Mouse (Mus musculus) E14TG2a.4 (cell line): Measurements from ENCODE around the gene Slc36a2.

Experiments
- CTCF ChIP-seq: conservative IDR thresholded peaks from 2 replicates; pipeline ENCODE4 v1.5.1; 2014; ENCODE audit warnings: low read length
- POU5F1 ChIP-seq: IDR thresholded peaks from 2 replicates; pipeline ENCODE4 v1.6.1; 2014; ENCODE audit warnings: low read length, borderline replicate concordance

DNA sequence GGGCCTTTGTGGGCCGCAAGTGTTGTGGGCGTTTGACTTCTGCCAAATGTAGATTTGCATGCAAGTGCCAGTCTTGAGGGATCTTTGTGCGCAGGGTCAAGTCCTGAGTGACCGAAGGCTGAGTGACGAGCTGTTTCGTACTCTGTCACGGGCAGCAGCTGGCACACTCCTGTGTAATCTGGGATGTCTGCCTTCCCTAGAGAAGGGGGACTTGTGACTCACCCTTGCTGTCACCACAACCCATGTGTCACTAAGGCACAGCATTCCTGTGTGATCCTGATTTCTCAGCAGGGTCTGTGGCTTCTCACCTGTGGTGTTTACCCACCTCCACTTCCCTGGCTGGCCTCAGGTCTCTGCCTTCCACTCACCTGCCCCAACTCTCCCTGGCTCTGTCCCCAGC is 33.0 kb upstream of the Slc36a2 start:
- no peak for TF ChIP-seq CTCF
- no peak for TF ChIP-seq POU5F1
